Mouse (Mus musculus) granulocyte monocyte progenitor cell, adult 5-6 weeks (primary cell): ENCODE data around the gene Chad. TPM values are rescaled to one million over a fixed set of nuclear protein-coding genes. Genes with fewer than 3 reads are reported as not detected.

Source experiments
- ATAC-seq: replicated peaks from 2 replicates; pipeline ENCODE4 v1.8.0; 2016; ENCODE audit warnings: mild to moderate bottlenecking, moderate TSS enrichment, inconsistent platforms; ENCODE audit not compliant: poor library complexity, severe bottlenecking
- total RNA-seq, 2 experiments: library from RNA; stranded (forward) in 1 of 2; stranded (reverse) in 1 of 2; fragments of 200-712, 200-1000 nt in 1 of 2; fragments of >200 nt in 1 of 2; fragmentation: Nextera tagmentation in 1 of 2; gene quantifications; 2 replicates each; pipeline ENCODE4 v1.2.3; 2014 to 2017

Chad gene
- total RNA-seq, 2 experiments from 2014 or later, result not detected

GRCm38 (mm10) chr11:94563821-94564220 lies 1.0 kb upstream of the Chad start:
- ATAC-seq, result peak; percentile 36

- ATAC-seq, result no peak
Measured at GRCm38 (mm10) chr11:94565151-94565479, 268 bp downstream of the Chad start.

- ATAC-seq, result no peak
Measured at GRCm38 (mm10) chr11:94566534-94566933, 1.7 kb downstream of the Chad start.

GRCm38 (mm10) chr11:94567326-94567725 lies 2.5 kb downstream of the Chad start:
- no peak for ATAC-seq

GRCm38 (mm10) chr11:94570612-94571011 lies 5.8 kb downstream of the Chad start:
- peak; percentile 33; the same call in 1 of the 2 replicates for ATAC-seq

GRCm38 (mm10) chr11:94571850-94572249 lies 7.0 kb downstream of the Chad start:
- no peak for ATAC-seq

GRCm38 (mm10) chr11:94574560-94574959 lies 9.7 kb downstream of the Chad start:
- no peak for ATAC-seq

- no peak for ATAC-seq
Measured at GRCm38 (mm10) chr11:94575036-94575435, 10.2 kb downstream of the Chad start.

- no peak for ATAC-seq
Measured at GRCm38 (mm10) chr11:94576361-94576760, 11.5 kb downstream of the Chad start.

- ATAC-seq, result no peak
Measured at GRCm38 (mm10) chr11:94580111-94580740, 15.4 kb downstream of the Chad start.

- no peak for ATAC-seq
Measured at GRCm38 (mm10) chr11:94585091-94585490, 20.2 kb downstream of the Chad start.

GRCm38 (mm10) chr11:94587511-94587910 lies 22.7 kb downstream of the Chad start:
- ATAC-seq, result no peak

- peak; percentile 59; the same call in 1 of the 2 replicates for ATAC-seq
Measured at GRCm38 (mm10) chr11:94596311-94596852, 31.5 kb downstream of the Chad start.

- ATAC-seq, result no peak
Measured at GRCm38 (mm10) chr11:94597319-94597718, 32.5 kb downstream of the Chad start.

- no peak for ATAC-seq
Measured at GRCm38 (mm10) chr11:94598437-94599120, 33.7 kb downstream of the Chad start.

GRCm38 (mm10) chr11:94600447-94600846 lies 35.6 kb downstream of the Chad start:
- no peak for ATAC-seq

GRCm38 (mm10) chr11:94601321-94602281 lies 36.8 kb downstream of the Chad start, which contains the start of gene Acsf2:
Acsf2 (minus strand) TSS chr11:94601871.
- peak; percentile 92 for ATAC-seq

GRCm38 (mm10) chr11:94602356-94602955 lies 37.6 kb downstream of the Chad start:
- ATAC-seq, result no peak

GRCm38 (mm10) chr11:94610744-94611740 lies 46.2 kb downstream of the Chad start:
- no peak; the same call in 1 of the 2 replicates for ATAC-seq
